Mouse (Mus musculus) myocyte (in vitro differentiated cells): ENCODE measurements around the gene Rab10. TPM values are rescaled to one million over a fixed set of nuclear protein-coding genes. Genes with fewer than 3 reads are reported as not detected.

Source experiments
- H3K27me3 ChIP-seq: one replicate; pipeline ENCODE4 v1.6.1; 2011; ENCODE audit not compliant: control insufficient read depth, insufficient read depth, insufficient read length
- H3K36me3 ChIP-seq: one replicate; pipeline ENCODE4 v1.6.1; 2011; ENCODE audit not compliant: control insufficient read depth, insufficient read depth
- H3K4me2 ChIP-seq: one replicate; pipeline ENCODE4 v1.6.1; 2011; ENCODE audit warnings: low read depth, control low read depth
- H3K4me3 ChIP-seq: one replicate; pipeline ENCODE4 v1.5.1; 2011; ENCODE audit warnings: mild to moderate bottlenecking, control low read depth, moderate library complexity
- H3K79me2 ChIP-seq: one replicate; pipeline ENCODE4 v1.6.1; 2011; ENCODE audit not compliant: control insufficient read depth, insufficient read depth
- H3ac ChIP-seq: one replicate; pipeline ENCODE4 v1.6.1; 2011; ENCODE audit not compliant: control insufficient read depth, insufficient read length
- CEBPB ChIP-seq: IDR thresholded peaks from 2 replicates; pipeline ENCODE4 v1.6.1; 2011; ENCODE audit warnings: mild to moderate bottlenecking, moderate library complexity; ENCODE audit not compliant: poor library complexity, insufficient read depth, severe bottlenecking
- E2F4 ChIP-seq: IDR thresholded peaks from one replicate; pipeline ENCODE4 v1.6.1; 2011; ENCODE audit warnings: mild to moderate bottlenecking, control low read depth, moderate library complexity; ENCODE audit not compliant: insufficient read depth
- MAX ChIP-seq: IDR thresholded peaks from one replicate; pipeline ENCODE4 v1.6.1; 2011; ENCODE audit warnings: low read depth, mild to moderate bottlenecking, control low read depth
- MYOD1 ChIP-seq, 3 experiments: IDR thresholded peaks; one replicate each; pipeline ENCODE4 v1.6.1; 2011; ENCODE audit warnings: control low read depth in 2 of 3, low read depth in 2 of 3, mild to moderate bottlenecking in 2 of 3, moderate library complexity in 1 of 3; ENCODE audit not compliant: insufficient read length in 2 of 3, control insufficient read depth in 1 of 3
- MYOG ChIP-seq, 3 experiments: IDR thresholded peaks; one replicate each; pipeline ENCODE4 v1.6.1; 2011; ENCODE audit warnings: control low read depth in 2 of 3, low read depth in 2 of 3, mild to moderate bottlenecking in 2 of 3; ENCODE audit not compliant: insufficient read length in 2 of 3, control insufficient read depth in 1 of 3, insufficient read depth in 1 of 3
- POLR2A ChIP-seq: IDR thresholded peaks from one replicate; pipeline ENCODE4 v1.6.1; 2011; ENCODE audit warnings: low read depth, mild to moderate bottlenecking, control low read depth, moderate library complexity; ENCODE audit not compliant: insufficient read length
- POLR2AphosphoS2 ChIP-seq: IDR thresholded peaks from one replicate; pipeline ENCODE4 v1.6.1; 2011; ENCODE audit warnings: low read depth, control low read depth; ENCODE audit not compliant: insufficient read length
- REST ChIP-seq: IDR thresholded peaks from one replicate; pipeline ENCODE4 v1.6.1; 2011; ENCODE audit warnings: mild to moderate bottlenecking, control low read depth, moderate library complexity; ENCODE audit not compliant: insufficient read depth, insufficient read length
- SRF ChIP-seq: IDR thresholded peaks from one replicate; pipeline ENCODE4 v1.6.1; 2011; ENCODE audit warnings: low read depth; ENCODE audit not compliant: control insufficient read depth, insufficient read length
- TCF12 ChIP-seq: IDR thresholded peaks from one replicate; pipeline ENCODE4 v1.6.1; 2011; ENCODE audit warnings: mild to moderate bottlenecking, control low read depth; ENCODE audit not compliant: poor library complexity, insufficient read depth, severe bottlenecking
- TCF3 ChIP-seq: IDR thresholded peaks from one replicate; pipeline ENCODE4 v1.6.1; 2011; ENCODE audit warnings: low read depth, control low read depth; ENCODE audit not compliant: insufficient read length
- USF1 ChIP-seq: IDR thresholded peaks from one replicate; pipeline ENCODE4 v1.6.1; 2011; ENCODE audit warnings: low read depth, mild to moderate bottlenecking, control low read depth, moderate library complexity
- polyA plus RNA-seq: library from polyadenylated mRNA; unstranded; fragments of >200 nt; fragmentation: generic; extraction: Trizol; gene quantifications from one replicate; pipeline ENCODE4 v1.2.1, GENCODE M21; 2012; ENCODE audit warnings: missing spikeins

Rab10 gene
- polyA plus RNA-seq, 1 experiment, result 81.0 TPM

DNA sequence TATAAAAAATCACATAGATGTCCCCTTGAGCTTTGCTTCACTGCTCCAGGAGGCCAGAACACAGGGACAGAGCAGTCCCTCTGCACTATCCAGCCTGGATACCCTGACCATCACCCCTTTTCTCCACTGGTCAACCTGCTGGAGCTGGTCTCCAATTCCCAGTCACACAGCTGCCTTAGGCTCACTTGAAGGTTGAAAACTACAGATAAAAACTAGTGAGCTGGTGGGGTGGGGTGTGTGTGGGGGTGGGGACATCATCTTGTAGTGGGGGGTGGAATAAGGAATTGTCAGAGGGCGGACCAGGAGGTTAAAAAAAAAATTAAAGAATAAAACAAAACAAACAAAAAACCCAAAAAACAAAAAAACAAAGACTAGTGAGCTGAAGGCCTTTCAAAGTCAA is 21.3 kb downstream of the Rab10 start:
- H3K36me3 ChIP-seq, result no peaks in the 10 kb centered on the region
- H3K27me3 ChIP-seq, result no peaks in the 10 kb centered on the region
- H3ac ChIP-seq, result no peak overlapping the region
- no peak overlapping the region for H3K4me3 ChIP-seq
- TF ChIP-seq CEBPB (no peak), E2F4 (no peak), POLR2AphosphoS2 (no peak), SRF (no peak), MYOD1 (IDR thresholded peaks at IDR 0.05; ENCODE audit: control insufficient read depth in 1 of 3, insufficient read length in 2 of 3, low read depth in 2 of 3) (no peak), USF1 (no peak), MYOG (IDR thresholded peaks at IDR 0.05; ENCODE audit: control insufficient read depth in 1 of 3, insufficient read depth in 1 of 3, insufficient read length in 2 of 3, low read depth in 2 of 3) (no peak), REST (no peak), TCF12 (no peak), POLR2A (no peak), MAX (no peak)
- no peak overlapping the region for H3K4me2 ChIP-seq
- peaks cover 98% of the 10 kb centered on the region for H3K79me2 ChIP-seq

- Histone ChIP-seq H3K79me2 (peaks cover 100% of the 10 kb centered on the region), H3K4me2 (no peak overlapping the region), H3K4me3 (no peak overlapping the region), H3K36me3 (no peaks in the 10 kb centered on the region), H3K27me3 (no peaks in the 10 kb centered on the region), H3ac (no peak overlapping the region)
- TF ChIP-seq TCF3 (no peak), POLR2A (no peak), E2F4 (no peak), MAX (no peak), TCF12 (no peak), POLR2AphosphoS2 (no peak), REST (no peak), CEBPB (no peak), USF1 (no peak), MYOD1 (IDR thresholded peaks at IDR 0.05; ENCODE audit: control insufficient read depth in 1 of 3, insufficient read length in 2 of 3, low read depth in 2 of 3) (no peak), MYOG (IDR thresholded peaks at IDR 0.05; ENCODE audit: control insufficient read depth in 1 of 3, insufficient read depth in 1 of 3, insufficient read length in 2 of 3, low read depth in 2 of 3) (no peak), SRF (no peak)
Measured at GRCm38 (mm10) chr12:3285919-3286318, 23.9 kb downstream of the Rab10 start.

- H3K4me3 ChIP-seq, result no peak overlapping the region
- H3K4me2 ChIP-seq, result peak overlapping the region; percentile 31
- H3K27me3 ChIP-seq, result no peaks in the 10 kb centered on the region
- TF ChIP-seq POLR2AphosphoS2 (no peak), USF1 (no peak), POLR2A (no peak), CEBPB (no peak), TCF12 (no peak), REST (no peak), E2F4 (no peak), MAX (no peak), MYOD1 (IDR thresholded peaks at IDR 0.05; ENCODE audit: control insufficient read depth in 1 of 3, insufficient read length in 2 of 3, low read depth in 2 of 3) (no peak), SRF (no peak), MYOG (IDR thresholded peaks at IDR 0.05; ENCODE audit: control insufficient read depth in 1 of 3, insufficient read depth in 1 of 3, insufficient read length in 2 of 3, low read depth in 2 of 3) (no peak), TCF3 (no peak)
- H3K36me3 ChIP-seq, result no peaks in the 10 kb centered on the region
- peaks cover 100% of the 10 kb centered on the region for H3K79me2 ChIP-seq
- no peak overlapping the region for H3ac ChIP-seq
Measured at GRCm38 (mm10) chr12:3285377-3285776, 24.4 kb downstream of the Rab10 start.

- TF ChIP-seq POLR2A, result no peak
- no peak for TF ChIP-seq POLR2AphosphoS2
- TF ChIP-seq MYOG (IDR thresholded peaks at IDR 0.05; ENCODE audit: control insufficient read depth in 1 of 3, insufficient read depth in 1 of 3, insufficient read length in 2 of 3, low read depth in 2 of 3), result no peak
- no peak for TF ChIP-seq TCF3
- no peak overlapping the region for H3ac ChIP-seq
- H3K4me3 ChIP-seq, result no peak overlapping the region
- no peaks in the 10 kb centered on the region for H3K36me3 ChIP-seq
- peaks cover 100% of the 10 kb centered on the region for H3K79me2 ChIP-seq
- H3K27me3 ChIP-seq, result no peaks in the 10 kb centered on the region
- H3K4me2 ChIP-seq, result no peak overlapping the region
Measured at GRCm38 (mm10) chr12:3284463-3284862, 25.3 kb downstream of the Rab10 start.

- Histone ChIP-seq H3ac (no peak overlapping the region), H3K36me3 (no peaks in the 10 kb centered on the region), H3K4me3 (no peak overlapping the region), H3K27me3 (no peaks in the 10 kb centered on the region), H3K4me2 (no peak overlapping the region), H3K79me2 (peaks cover 100% of the 10 kb centered on the region)
- TF ChIP-seq SRF (no peak), CEBPB (no peak), REST (no peak), MAX (no peak), POLR2AphosphoS2 (no peak), POLR2A (no peak), MYOD1 (IDR thresholded peaks at IDR 0.05; ENCODE audit: control insufficient read depth in 1 of 3, insufficient read length in 2 of 3, low read depth in 2 of 3) (no peak), E2F4 (no peak), MYOG (IDR thresholded peaks at IDR 0.05; ENCODE audit: control insufficient read depth in 1 of 3, insufficient read depth in 1 of 3, insufficient read length in 2 of 3, low read depth in 2 of 3) (no peak), TCF12 (no peak), USF1 (no peak), TCF3 (no peak)
Measured at GRCm38 (mm10) chr12:3283829-3284440, 25.8 kb downstream of the Rab10 start.
